Mouse (Mus musculus): Measurements from ENCODE around the gene Zfp322a. TPM values are rescaled to one million over a fixed set of nuclear protein-coding genes. Genes with fewer than 3 reads are reported as not detected.
"Not testable (repeated sequence)": the region's sequence is repeated elsewhere in the genome, so short reads cannot be mapped to it uniquely, and the experiment has no call there.

Gene Zfp322a
- polyA plus RNA-seq, 1 experiment from 2014 or later = 46.2 TPM

GRCm38 (mm10) chr13:23400771-23401682, 32.0 kb upstream of the Zfp322a start:
- H3K4me1 ChIP-seq (ENCODE audit: control insufficient read depth, insufficient read depth, low read depth, low read length) = peaks cover 8% of the 10 kb centered on the region
- peak overlapping the region; percentile 43 for H3K4me3 ChIP-seq (ENCODE audit: low read length)
- no peak for ATAC-seq
- peak overlapping the region; percentile 65 for H3K4me2 ChIP-seq (ENCODE audit: low read length)
- no peaks in the 10 kb centered on the region for H3K36me3 ChIP-seq (ENCODE audit: control insufficient read depth, insufficient read depth, low read length)
- H3K27ac ChIP-seq (ENCODE audit: low read depth, low read length) = no peak overlapping the region
- H3K9me3 ChIP-seq (ENCODE audit: control insufficient read depth, low read length) = no peaks in the 10 kb centered on the region; the same call in 1 of the 2 replicates
- WGBS = 5% methylated on average over 24 of the region's 24 CpGs
- peaks cover 22% of the 10 kb centered on the region for H3K27me3 ChIP-seq (replicated peaks; ENCODE audit: control insufficient read depth, insufficient read depth, low read length)
- no peak overlapping the region for H3K9ac ChIP-seq (ENCODE audit: low read depth, low read length)

- 11% methylated on average over 14 of the region's 14 CpGs for WGBS
- not testable (repeated sequence) for ATAC-seq; H3K4me2 ChIP-seq (ENCODE audit: low read length); H3K9me3 ChIP-seq (ENCODE audit: control insufficient read depth, low read length); H3K4me3 ChIP-seq (ENCODE audit: low read length); H3K4me1 ChIP-seq (ENCODE audit: control insufficient read depth, insufficient read depth, low read depth, low read length); H3K27ac ChIP-seq (ENCODE audit: low read depth, low read length); H3K9ac ChIP-seq (ENCODE audit: low read depth, low read length); H3K36me3 ChIP-seq (ENCODE audit: control insufficient read depth, insufficient read depth, low read length)
- peaks cover 35% of the 10 kb centered on the region for H3K27me3 ChIP-seq (replicated peaks; ENCODE audit: control insufficient read depth, insufficient read depth, low read length)
Observed at GRCm38 (mm10) chr13:23396913-23397312, 27.9 kb upstream of the Zfp322a start.

- ATAC-seq = no peak
- Histone ChIP-seq H3K27me3 (replicated peaks; ENCODE audit: control insufficient read depth, insufficient read depth, low read length) (peaks cover 35% of the 10 kb centered on the region), H3K4me1 (ENCODE audit: control insufficient read depth, insufficient read depth, low read depth, low read length) (peaks cover 8% of the 10 kb centered on the region), H3K4me3 (ENCODE audit: low read length) (peak overlapping the region; percentile 46), H3K9me3 (ENCODE audit: control insufficient read depth, low read length) (no peaks in the 10 kb centered on the region; the same call in 1 of the 2 replicates), H3K4me2 (ENCODE audit: low read length) (peak overlapping the region; percentile 83), H3K36me3 (ENCODE audit: control insufficient read depth, insufficient read depth, low read length) (no peaks in the 10 kb centered on the region), H3K27ac (ENCODE audit: low read depth, low read length) (no peak overlapping the region), H3K9ac (ENCODE audit: low read depth, low read length) (no peak overlapping the region)
- under 1% methylated on average over 31 of the region's 31 CpGs for WGBS
Observed at GRCm38 (mm10) chr13:23396246-23396703, 27.3 kb upstream of the Zfp322a start.

GRCm38 (mm10) chr13:23395301-23396245, 26.6 kb upstream of the Zfp322a start:
- 3% methylated on average over 43 of the region's 43 CpGs for WGBS
- Histone ChIP-seq H3K9me3 (ENCODE audit: control insufficient read depth, low read length) (no peaks in the 10 kb centered on the region), H3K4me3 (ENCODE audit: low read length) (peak overlapping the region; percentile 46), H3K27me3 (replicated peaks; ENCODE audit: control insufficient read depth, insufficient read depth, low read length) (peaks cover 35% of the 10 kb centered on the region), H3K27ac (ENCODE audit: low read depth, low read length) (no peak overlapping the region), H3K36me3 (ENCODE audit: control insufficient read depth, insufficient read depth, low read length) (no peaks in the 10 kb centered on the region), H3K4me1 (ENCODE audit: control insufficient read depth, insufficient read depth, low read depth, low read length) (peaks cover 8% of the 10 kb centered on the region), H3K4me2 (ENCODE audit: low read length) (peak overlapping the region; percentile 83), H3K9ac (ENCODE audit: low read depth, low read length) (peak overlapping the region; percentile 23; the same call in 1 of the 2 replicates)
- ATAC-seq = no peak

- Histone ChIP-seq H3K27ac (ENCODE audit: low read depth, low read length) (no peak overlapping the region), H3K4me1 (ENCODE audit: control insufficient read depth, insufficient read depth, low read depth, low read length) (no peaks in the 10 kb centered on the region), H3K9ac (ENCODE audit: low read depth, low read length) (no peak overlapping the region), H3K27me3 (replicated peaks; ENCODE audit: control insufficient read depth, insufficient read depth, low read length) (no peaks in the 10 kb centered on the region; the same call in 1 of the 2 replicates), H3K9me3 (ENCODE audit: control insufficient read depth, low read length) (no peaks in the 10 kb centered on the region), H3K4me2 (ENCODE audit: low read length) (no peak overlapping the region), H3K36me3 (ENCODE audit: control insufficient read depth, insufficient read depth, low read length) (no peaks in the 10 kb centered on the region), H3K4me3 (ENCODE audit: low read length) (no peak overlapping the region)
- WGBS = 88% methylated on average over 1 of the region's 1 CpGs
- no peak for ATAC-seq
Observed at GRCm38 (mm10) chr13:23387548-23387947, 18.5 kb upstream of the Zfp322a start.

GRCm38 (mm10) chr13:23383127-23383526, 14.1 kb upstream of the Zfp322a start:
- no peak for ATAC-seq
- WGBS = 54% methylated on average over 1 of the region's 1 CpGs
- no peak overlapping the region for H3K4me3 ChIP-seq (ENCODE audit: low read length)
- no peaks in the 10 kb centered on the region for H3K4me1 ChIP-seq (ENCODE audit: control insufficient read depth, insufficient read depth, low read depth, low read length)
- no peak overlapping the region for H3K27ac ChIP-seq (ENCODE audit: low read depth, low read length)
- H3K36me3 ChIP-seq (ENCODE audit: control insufficient read depth, insufficient read depth, low read length) = no peaks in the 10 kb centered on the region
- no peak overlapping the region for H3K9ac ChIP-seq (ENCODE audit: low read depth, low read length)
- H3K4me2 ChIP-seq (ENCODE audit: low read length) = no peak overlapping the region
- H3K9me3 ChIP-seq (ENCODE audit: control insufficient read depth, low read length) = no peaks in the 10 kb centered on the region
- H3K27me3 ChIP-seq (replicated peaks; ENCODE audit: control insufficient read depth, insufficient read depth, low read length) = no peaks in the 10 kb centered on the region

- H3K27me3 ChIP-seq (replicated peaks; ENCODE audit: control insufficient read depth, insufficient read depth, low read length) = no peaks in the 10 kb centered on the region
- H3K4me1 ChIP-seq (ENCODE audit: control insufficient read depth, insufficient read depth, low read depth, low read length) = peaks cover 10% of the 10 kb centered on the region
- H3K4me2 ChIP-seq (ENCODE audit: low read length) = no peak overlapping the region
- no peaks in the 10 kb centered on the region for H3K9me3 ChIP-seq (ENCODE audit: control insufficient read depth, low read length)
- no peak overlapping the region for H3K9ac ChIP-seq (ENCODE audit: low read depth, low read length)
- H3K4me3 ChIP-seq (ENCODE audit: low read length) = no peak overlapping the region
- 87% methylated on average over 1 of the region's 1 CpGs for WGBS
- no peak overlapping the region for H3K27ac ChIP-seq (ENCODE audit: low read depth, low read length)
- ATAC-seq = no peak
- no peaks in the 10 kb centered on the region for H3K36me3 ChIP-seq (ENCODE audit: control insufficient read depth, insufficient read depth, low read length)
Observed at GRCm38 (mm10) chr13:23372433-23372832, 3.4 kb upstream of the Zfp322a start.

- Histone ChIP-seq H3K36me3 (ENCODE audit: control insufficient read depth, insufficient read depth, low read length) (no peaks in the 10 kb centered on the region), H3K9ac (ENCODE audit: low read depth, low read length) (no peak overlapping the region), H3K4me3 (ENCODE audit: low read length) (peak overlapping the region; percentile 91; the same call in 1 of the 2 replicates), H3K9me3 (ENCODE audit: control insufficient read depth, low read length) (no peaks in the 10 kb centered on the region), H3K4me1 (ENCODE audit: control insufficient read depth, insufficient read depth, low read depth, low read length) (peaks cover 23% of the 10 kb centered on the region), H3K27ac (ENCODE audit: low read depth, low read length) (no peak overlapping the region), H3K27me3 (replicated peaks; ENCODE audit: control insufficient read depth, insufficient read depth, low read length) (no peaks in the 10 kb centered on the region), H3K4me2 (ENCODE audit: low read length) (peak overlapping the region; percentile 75)
- 88% methylated on average over 4 of the region's 4 CpGs for WGBS
- no peak for ATAC-seq
Observed at GRCm38 (mm10) chr13:23370075-23370474, 1.1 kb upstream of the Zfp322a start.

GRCm38 (mm10) chr13:23369421-23369765, 385 bp upstream of the Zfp322a start:
- peaks cover 23% of the 10 kb centered on the region for H3K4me1 ChIP-seq (ENCODE audit: control insufficient read depth, insufficient read depth, low read depth, low read length)
- no peaks in the 10 kb centered on the region for H3K36me3 ChIP-seq (ENCODE audit: control insufficient read depth, insufficient read depth, low read length)
- H3K4me3 ChIP-seq (ENCODE audit: low read length) = peak overlapping the region; percentile 91
- H3K27ac ChIP-seq (ENCODE audit: low read depth, low read length) = peak overlapping the region; percentile 97
- ATAC-seq = peak; percentile 55
- under 1% methylated on average over 10 of the region's 10 CpGs for WGBS
- peak overlapping the region; percentile 93 for H3K9ac ChIP-seq (ENCODE audit: low read depth, low read length)
- H3K27me3 ChIP-seq (replicated peaks; ENCODE audit: control insufficient read depth, insufficient read depth, low read length) = no peaks in the 10 kb centered on the region
- H3K4me2 ChIP-seq (ENCODE audit: low read length) = peak overlapping the region; percentile 75
- no peaks in the 10 kb centered on the region for H3K9me3 ChIP-seq (ENCODE audit: control insufficient read depth, low read length)
